Mouse (Mus musculus) lung, postnatal 10 days (tissue): Measurements from ENCODE around the gene Hnrnpf.

Experiments
- DNase-seq: peaks from one replicate; pipeline ENCODE4 v3.0.0; 2021

The Hnrnpf gene

DNA sequence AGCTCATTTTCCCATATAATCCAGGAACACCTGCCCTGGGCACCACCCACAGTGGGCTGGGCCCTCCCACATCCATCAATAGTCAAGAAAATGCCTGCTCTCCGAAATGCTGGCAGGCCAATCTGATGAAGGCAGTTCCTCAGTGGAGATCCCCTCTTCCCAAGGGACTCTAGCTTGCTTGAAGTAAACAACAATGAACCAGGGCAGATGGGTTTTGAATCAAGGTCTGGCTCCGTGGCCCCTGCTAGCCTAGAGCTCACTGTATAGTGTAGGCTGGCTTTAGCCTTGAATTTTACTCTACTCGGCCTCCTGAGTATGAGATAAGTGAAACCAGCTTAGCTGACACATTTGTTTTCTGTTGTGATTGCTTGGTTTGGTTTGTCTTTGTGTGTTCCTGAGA lies 7.7 kb upstream of the Hnrnpf start:
- DNase-seq = no peak

DNA sequence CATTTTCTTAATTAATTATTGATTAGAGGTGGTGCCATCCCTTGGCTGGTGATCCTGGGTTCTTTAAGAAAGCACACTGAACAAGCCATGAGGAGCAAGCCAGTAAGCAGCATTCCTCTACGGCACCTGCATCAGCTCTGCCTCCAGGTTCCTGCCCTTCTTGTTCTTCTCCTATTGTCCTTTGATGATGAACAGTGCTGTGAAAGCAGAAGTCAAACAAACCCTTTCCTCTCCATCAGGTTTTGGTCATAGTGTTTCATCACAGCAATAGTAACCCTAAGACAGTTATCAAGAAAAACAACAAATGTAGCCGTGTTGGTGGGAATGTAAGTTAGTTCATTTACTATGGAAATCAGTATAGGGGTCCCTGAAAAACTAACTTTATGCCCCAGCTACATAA lies 6.7 kb upstream of the Hnrnpf start:
- no peak for DNase-seq

DNA sequence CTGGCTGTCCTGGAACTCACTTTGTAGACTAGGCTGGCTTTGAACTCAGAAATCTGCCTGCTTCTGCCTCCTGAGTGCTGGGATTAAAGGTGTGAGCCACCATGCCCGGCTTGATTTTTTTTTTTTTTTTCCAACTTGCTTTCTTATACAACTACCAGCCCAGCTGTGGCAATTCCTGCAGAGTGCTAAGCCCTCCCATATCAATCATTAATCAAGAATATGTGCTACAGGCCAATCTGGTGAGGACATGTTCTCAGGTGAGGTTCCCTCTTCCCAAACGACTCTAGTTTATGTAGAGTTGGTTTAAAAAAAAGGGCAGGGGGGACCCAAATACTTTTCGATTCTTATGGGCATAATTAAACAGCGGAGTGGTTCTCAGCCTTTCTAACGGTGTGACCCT lies 2.3 kb upstream of the Hnrnpf start:
- DNase-seq = no peak

DNA sequence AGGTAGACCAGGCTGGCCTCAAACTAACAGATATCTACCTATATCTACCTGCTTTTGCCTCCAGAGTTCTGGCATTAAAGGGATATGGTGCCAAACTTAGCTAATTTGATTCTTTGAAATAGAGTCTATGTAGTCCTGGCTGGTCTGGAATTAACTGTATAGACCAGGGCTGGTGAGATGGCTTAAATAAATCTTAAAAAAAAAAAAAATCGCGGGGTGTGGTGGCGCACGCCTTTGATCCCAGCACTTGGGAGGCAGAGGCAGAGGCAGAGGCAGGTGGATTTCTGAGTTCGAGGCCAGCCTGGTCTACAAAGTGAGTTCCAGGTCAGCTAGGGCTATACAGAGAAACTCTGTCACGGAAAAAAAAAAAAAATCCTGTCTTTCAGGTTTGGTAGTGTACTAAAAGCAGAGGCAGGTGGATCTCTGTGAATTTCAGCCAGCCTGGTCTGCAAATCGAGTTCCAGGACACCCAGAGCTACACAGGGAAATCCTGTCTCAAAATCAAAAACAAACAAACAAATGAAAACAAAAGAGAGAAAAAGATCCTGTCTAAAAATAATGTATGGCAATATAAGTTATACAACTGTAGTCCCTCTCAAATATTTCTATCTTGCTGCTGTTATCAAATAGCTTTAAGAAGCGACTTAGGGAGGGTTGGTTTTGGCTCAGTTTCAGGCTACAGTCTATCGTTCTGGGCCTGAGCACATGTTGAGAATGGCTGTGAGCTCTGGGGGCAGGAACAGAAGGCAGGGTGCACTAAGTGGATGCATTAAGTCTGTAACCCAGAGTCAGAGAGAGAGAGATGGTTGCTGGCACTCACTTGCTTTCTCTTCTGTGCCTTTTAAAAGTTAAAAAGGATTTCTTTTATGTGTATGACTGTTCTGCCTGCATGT lies 1.6 kb downstream of the Hnrnpf start:
- DNase-seq = no peak

- no peak for DNase-seq
Observed at GRCm38 (mm10) chr6:117902556-117902955, 2.4 kb downstream of the Hnrnpf start.

GRCm38 (mm10) chr6:117903836-117904235 lies 3.7 kb downstream of the Hnrnpf start:
- DNase-seq = no peak

GRCm38 (mm10) chr6:117905260-117905930 lies 5.3 kb downstream of the Hnrnpf start:
- no peak for DNase-seq

GRCm38 (mm10) chr6:117906015-117906531 lies 5.9 kb downstream of the Hnrnpf start:
- peak; percentile 32 for DNase-seq

DNA sequence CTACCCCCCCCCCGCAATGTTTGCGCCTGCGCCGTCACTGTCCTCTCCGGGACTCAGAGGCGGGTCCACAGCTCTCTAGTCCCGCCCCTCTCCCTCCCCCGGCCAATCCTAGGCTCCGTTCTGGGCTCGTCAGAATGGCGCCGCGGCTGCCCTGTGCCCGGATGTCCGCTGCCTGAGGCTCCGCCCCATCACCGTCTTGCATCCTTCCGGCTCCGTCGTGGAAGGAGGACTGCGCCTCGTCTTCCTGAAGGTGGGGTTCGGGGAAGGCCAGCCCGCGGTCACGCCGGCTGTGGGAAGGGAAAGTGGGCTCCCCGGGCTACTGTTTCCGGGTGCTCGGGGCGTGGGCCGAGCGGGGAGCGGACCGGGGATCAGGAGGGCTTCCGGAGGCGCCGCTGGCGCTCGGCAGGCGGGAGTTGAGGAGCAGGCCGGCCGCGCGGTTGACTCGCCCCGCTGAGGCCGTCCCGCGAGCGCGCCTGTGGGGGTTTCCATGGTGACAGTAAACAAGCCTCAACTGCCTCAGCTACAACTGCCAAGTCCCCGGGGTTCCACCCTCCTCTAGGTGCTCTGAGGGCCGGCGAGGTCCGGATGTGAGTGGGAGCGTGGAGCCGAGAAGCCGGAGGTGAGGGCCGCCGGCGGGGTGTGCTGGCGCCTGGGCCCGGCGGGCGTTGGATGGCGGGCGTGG lies 6.6 kb downstream of the Hnrnpf start:
- peak; percentile 98 for DNase-seq

DNA sequence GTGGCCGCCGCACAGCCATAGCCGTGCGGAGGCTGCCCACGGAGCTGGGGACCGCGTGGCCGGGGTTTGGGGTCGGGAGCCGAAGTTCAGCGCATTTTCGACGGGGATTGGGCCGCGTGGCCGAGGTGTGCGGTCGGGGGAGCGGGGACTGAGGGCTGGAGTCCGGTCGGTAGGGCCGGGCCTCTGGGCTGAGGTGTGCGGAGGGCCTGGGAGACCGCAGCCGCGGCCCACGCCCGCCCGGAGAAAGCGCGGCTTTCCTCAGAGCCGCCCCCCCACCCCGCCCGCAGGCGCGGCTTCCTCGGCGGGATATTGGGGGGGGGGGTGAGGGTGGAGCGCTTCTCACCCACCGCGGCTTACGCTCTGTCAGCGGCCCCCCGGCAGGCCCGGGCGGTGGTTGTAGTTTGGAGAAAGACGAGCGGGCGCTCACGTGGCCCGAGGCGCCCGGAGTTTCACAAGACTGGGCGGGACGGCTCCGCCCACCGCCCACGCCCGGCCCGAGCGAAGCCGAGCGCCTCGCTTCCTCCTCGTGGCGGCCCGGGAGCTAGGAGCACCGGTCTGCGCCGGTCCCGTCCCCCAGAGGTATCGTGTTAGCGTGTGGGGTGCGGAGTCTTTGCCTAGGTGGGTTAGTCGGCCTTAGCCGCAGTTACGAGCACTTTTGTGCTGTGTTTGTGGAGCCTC lies 7.3 kb downstream of the Hnrnpf start:
- peak; percentile 92 for DNase-seq

DNA sequence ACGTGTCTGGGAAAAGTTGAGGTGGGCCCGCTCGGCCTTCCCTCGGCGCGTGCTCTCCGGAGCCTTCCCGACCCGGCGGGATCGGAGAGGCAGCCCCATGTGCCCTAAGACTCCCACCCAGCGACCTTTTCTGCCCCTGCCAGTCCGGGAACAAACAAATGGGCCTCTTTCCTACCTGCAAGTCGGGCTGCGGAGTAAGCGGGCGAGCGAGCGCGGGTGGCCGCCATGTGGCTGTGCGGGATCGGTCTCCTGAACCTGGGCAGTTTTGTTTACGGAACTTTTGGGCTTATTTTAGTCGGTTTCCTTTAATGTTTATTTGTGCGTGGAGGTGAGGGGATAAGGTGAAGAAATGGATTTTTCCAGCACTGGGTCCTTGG lies 7.8 kb downstream of the Hnrnpf start:
- no peak for DNase-seq

GRCm38 (mm10) chr6:117908424-117908900 lies 8.3 kb downstream of the Hnrnpf start:
- no peak for DNase-seq

DNA sequence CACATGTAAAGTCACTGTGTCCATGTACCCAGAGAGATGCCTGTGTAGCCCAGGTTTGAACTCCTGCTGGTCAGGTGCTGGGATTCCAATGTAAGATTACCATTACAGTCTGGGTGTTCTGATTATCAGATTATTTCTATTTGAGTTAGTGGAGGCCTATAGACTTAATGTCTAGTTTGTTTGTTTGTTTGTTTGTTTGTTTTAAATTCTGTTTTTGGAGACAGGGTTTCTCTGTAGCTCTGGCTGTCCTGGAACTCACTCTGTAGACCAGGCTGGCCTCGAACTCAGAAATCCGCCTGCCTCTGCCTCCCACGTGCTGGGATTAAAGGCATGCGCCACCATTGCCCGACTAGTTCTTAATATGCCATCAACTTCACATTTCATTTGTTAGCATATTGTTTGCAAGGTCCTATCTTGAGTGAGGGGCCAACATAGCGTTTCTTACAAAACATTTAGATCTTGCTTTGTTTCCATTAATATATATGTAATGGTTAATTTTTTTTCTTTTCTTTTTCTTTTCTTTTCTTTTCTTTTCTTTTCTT lies 10.1 kb downstream of the Hnrnpf start:
- DNase-seq = no peak

- no peak for DNase-seq
Observed at GRCm38 (mm10) chr6:117914541-117914940, 14.4 kb downstream of the Hnrnpf start.

DNA sequence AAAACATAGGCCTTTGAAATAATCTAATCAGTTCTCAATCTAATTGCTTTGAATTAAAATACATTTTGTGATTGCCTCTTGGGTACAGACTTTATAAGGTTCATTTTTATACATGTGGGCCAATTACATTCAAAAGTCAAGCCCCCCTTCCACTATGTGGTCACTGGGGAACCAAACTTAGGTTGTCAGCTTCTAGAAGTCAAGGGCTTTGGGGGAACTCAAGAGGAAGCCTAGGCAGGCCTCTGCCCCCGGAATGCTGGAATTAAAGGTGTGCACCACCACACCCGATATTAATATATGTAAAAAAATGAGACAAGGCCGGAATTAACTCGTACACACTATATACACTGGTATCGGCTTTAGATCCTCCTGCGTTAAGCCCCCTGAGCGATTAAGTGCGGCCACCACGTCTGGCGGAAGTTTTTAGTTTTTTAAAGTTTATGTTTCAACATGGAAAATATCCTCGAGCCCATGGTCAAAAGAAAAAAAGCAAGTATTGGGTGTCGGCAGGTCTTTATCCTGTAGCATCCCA lies 16.1 kb downstream of the Hnrnpf start:
- no peak for DNase-seq

DNA sequence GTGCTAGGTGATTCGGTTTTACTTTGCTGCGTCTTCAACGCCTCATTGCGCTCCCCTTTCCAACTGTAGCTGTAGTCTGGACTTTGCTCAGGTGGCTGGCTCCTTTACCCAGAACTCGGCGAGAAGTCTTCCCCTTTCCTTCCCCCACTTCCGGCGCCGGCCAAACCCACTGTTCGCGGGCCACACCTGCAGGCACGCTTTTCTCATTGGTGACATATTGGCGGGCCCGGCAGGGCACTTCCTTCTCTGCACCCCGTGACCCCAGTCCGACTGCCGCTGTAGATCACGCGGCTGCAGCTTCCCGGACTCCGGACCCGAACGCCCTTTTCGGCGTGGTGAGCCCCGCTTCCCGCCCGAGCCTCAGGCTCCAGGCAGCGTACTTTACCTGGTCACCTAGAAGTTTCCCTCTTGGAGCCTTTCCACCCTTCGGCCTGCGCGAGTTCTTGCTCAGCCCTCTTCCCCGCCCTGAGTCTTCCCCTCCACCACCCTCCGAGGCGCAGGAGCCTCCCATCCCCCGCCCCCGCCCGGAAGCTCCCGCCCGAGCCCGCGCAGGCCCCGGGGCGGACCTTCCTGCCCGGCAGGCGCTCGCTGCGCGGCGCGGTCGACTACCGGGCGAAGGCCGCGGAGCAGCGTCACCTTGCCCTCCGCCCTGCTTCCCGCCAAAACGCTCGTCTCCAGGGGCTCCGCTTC lies 16.8 kb downstream of the Hnrnpf start:
- DNase-seq = peak; percentile 85

- peak; percentile 87 for DNase-seq
Observed at GRCm38 (mm10) chr6:117917576-117917975, 17.5 kb downstream of the Hnrnpf start.

GRCm38 (mm10) chr6:117918043-117918442 lies 17.9 kb downstream of the Hnrnpf start:
- no peak for DNase-seq

- peak; percentile 62 for DNase-seq
Observed at GRCm38 (mm10) chr6:117920659-117921640, 20.8 kb downstream of the Hnrnpf start.

DNA sequence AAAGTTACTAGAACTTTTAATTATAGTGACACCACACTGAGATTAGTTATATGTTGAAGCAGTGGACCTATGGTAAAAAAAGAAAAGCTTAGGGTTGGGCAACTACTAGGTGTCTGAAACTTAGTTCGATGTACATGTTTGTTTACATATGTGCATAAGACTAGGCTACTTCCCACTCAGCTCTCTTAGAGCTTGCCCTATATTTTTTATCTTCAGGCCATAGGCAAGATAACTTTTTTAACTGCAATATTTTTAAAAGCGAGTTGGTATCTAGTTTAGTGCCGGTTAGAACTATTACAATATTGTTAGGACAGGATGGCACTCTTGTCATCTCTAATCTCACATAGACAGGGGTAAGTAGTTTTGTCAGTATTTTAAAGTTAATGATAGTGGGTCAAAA lies 21.9 kb downstream of the Hnrnpf start:
- no peak for DNase-seq
